Mouse (Mus musculus) cortical plate, adult 2 months (tissue): Measurements from ENCODE around the gene Churc1. TPM values are rescaled to one million over a fixed set of nuclear protein-coding genes. Genes with fewer than 3 reads are reported as not detected.
A peak's percentile ranks its signal among the peaks of the same experiment; 100 is the strongest.

Experiments used
- H3K27ac ChIP-seq: fragments of 200-500 bp; 2 replicates; pipeline ENCODE4 v1.5.1; 2012; ENCODE audit warnings: low read length, control low read depth, inconsistent platforms; ENCODE audit not compliant: insufficient read depth
- H3K4me1 ChIP-seq: fragments of 200-500 bp; 2 replicates; pipeline ENCODE4 v1.6.1; 2011; ENCODE audit warnings: low read length; ENCODE audit not compliant: control insufficient read depth, insufficient read depth
- H3K4me3 ChIP-seq: fragments of 200-500 bp; 2 replicates; pipeline ENCODE4 v1.5.1; 2011; ENCODE audit warnings: mild to moderate bottlenecking, low read length, control low read depth; ENCODE audit not compliant: insufficient read depth
- CTCF ChIP-seq: fragments of 200-500 bp; IDR thresholded peaks from 2 replicates; pipeline ENCODE4 v1.5.1; 2011; ENCODE audit warnings: mild to moderate bottlenecking, control low read depth, low read length; ENCODE audit not compliant: insufficient read depth; ENCODE audit errors: extremely low read depth
- POLR2A ChIP-seq: fragments of 200-500 bp; IDR thresholded peaks from 2 replicates; pipeline ENCODE4 v1.6.1; 2011; ENCODE audit warnings: mild to moderate bottlenecking, low read length, control low read depth; ENCODE audit not compliant: insufficient read depth; ENCODE audit errors: extremely low read depth
- polyA plus RNA-seq: library from polyadenylated mRNA; depleted of rRNA; stranded (reverse); fragments of >200 nt; gene quantifications from 2 replicates; pipeline ENCODE4 v1.2.3, GENCODE M21; 2012; rRNA removed

Gene Churc1
- 96.2 and 101 TPM in 2 replicates for polyA plus RNA-seq

- H3K27ac ChIP-seq, result peak within 1 kb of the TSS; percentile 76
- H3K4me1 ChIP-seq, result peaks cover 3% of the 10 kb centered on the region; the same call in 1 of the 2 replicates
- TF ChIP-seq CTCF (no peak), POLR2A (peak; percentile 82)
- H3K4me3 ChIP-seq, result peak within 1 kb of the TSS; percentile 61
These were observed at the start of gene Churc1, which contains the start of gene Fntb for GRCm38 (mm10) chr12:76765354-76765851. Gene Churc1 (plus strand): TSS chr12:76765538. Gene Fntb (plus strand): TSS chr12:76765589.

- no peak for TF ChIP-seq CTCF
- no peak for TF ChIP-seq POLR2A
- Histone ChIP-seq H3K4me1 (no peaks in the 10 kb centered on the region), H3K4me3 (no peak overlapping the region), H3K27ac (no peak overlapping the region)
These were observed 47.0 kb upstream of the Churc1 start for GRCm38 (mm10) chr12:76718384-76718783.

- no peak overlapping the region for H3K27ac ChIP-seq
- TF ChIP-seq CTCF, result no peak
- no peak for TF ChIP-seq POLR2A
- H3K4me1 ChIP-seq, result no peaks in the 10 kb centered on the region
- no peak overlapping the region for H3K4me3 ChIP-seq
These were observed 44.8 kb upstream of the Churc1 start for GRCm38 (mm10) chr12:76720572-76720971.

- Histone ChIP-seq H3K4me1 (no peaks in the 10 kb centered on the region), H3K27ac (no peak overlapping the region), H3K4me3 (no peak overlapping the region)
- TF ChIP-seq POLR2A (no peak), CTCF (no peak)
These were observed 43.3 kb upstream of the Churc1 start for GRCm38 (mm10) chr12:76722026-76722425.

GRCm38 (mm10) chr12:76727955-76728354 is 37.4 kb upstream of the Churc1 start:
- Histone ChIP-seq H3K4me1 (no peaks in the 10 kb centered on the region), H3K4me3 (no peak overlapping the region), H3K27ac (no peak overlapping the region)
- TF ChIP-seq CTCF (no peak), POLR2A (no peak)

GRCm38 (mm10) chr12:76750866-76751459 is 14.4 kb upstream of the Churc1 start:
- Histone ChIP-seq H3K4me1 (no peaks in the 10 kb centered on the region), H3K27ac (no peak overlapping the region), H3K4me3 (no peak overlapping the region)
- TF ChIP-seq CTCF (no peak), POLR2A (no peak)

GRCm38 (mm10) chr12:76752652-76753318 is 12.6 kb upstream of the Churc1 start:
- H3K4me3 ChIP-seq, result no peak overlapping the region
- H3K27ac ChIP-seq, result no peak overlapping the region
- peak; percentile 42 for TF ChIP-seq CTCF
- TF ChIP-seq POLR2A, result no peak
- H3K4me1 ChIP-seq, result no peaks in the 10 kb centered on the region

GRCm38 (mm10) chr12:76765901-76766630 is 728 bp downstream of the Churc1 start:
- Histone ChIP-seq H3K4me1 (peaks cover 3% of the 10 kb centered on the region; the same call in 1 of the 2 replicates), H3K4me3 (peak overlapping the region; percentile 61), H3K27ac (peak overlapping the region; percentile 76; the same call in 1 of the 2 replicates)
- no peak for TF ChIP-seq CTCF
- no peak for TF ChIP-seq POLR2A

GRCm38 (mm10) chr12:76770841-76771500 is 5.6 kb downstream of the Churc1 start:
- Histone ChIP-seq H3K27ac (no peak overlapping the region), H3K4me1 (peaks cover 3% of the 10 kb centered on the region; the same call in 1 of the 2 replicates), H3K4me3 (no peak overlapping the region)
- no peak for TF ChIP-seq CTCF
- TF ChIP-seq POLR2A, result no peak

- TF ChIP-seq POLR2A (no peak), CTCF (no peak)
- Histone ChIP-seq H3K27ac (no peak overlapping the region), H3K4me1 (no peaks in the 10 kb centered on the region), H3K4me3 (no peak overlapping the region)
These were observed 6.2 kb downstream of the Churc1 start for GRCm38 (mm10) chr12:76771540-76771939.
